Mouse (Mus musculus): ENCODE measurements around the gene Samsn1. TPM values are rescaled to one million over a fixed set of nuclear protein-coding genes. Genes with fewer than 3 reads are reported as not detected.

The Samsn1 gene
- polyA plus RNA-seq, 1 experiment from 2014 or later, result 1.8 TPM

DNA sequence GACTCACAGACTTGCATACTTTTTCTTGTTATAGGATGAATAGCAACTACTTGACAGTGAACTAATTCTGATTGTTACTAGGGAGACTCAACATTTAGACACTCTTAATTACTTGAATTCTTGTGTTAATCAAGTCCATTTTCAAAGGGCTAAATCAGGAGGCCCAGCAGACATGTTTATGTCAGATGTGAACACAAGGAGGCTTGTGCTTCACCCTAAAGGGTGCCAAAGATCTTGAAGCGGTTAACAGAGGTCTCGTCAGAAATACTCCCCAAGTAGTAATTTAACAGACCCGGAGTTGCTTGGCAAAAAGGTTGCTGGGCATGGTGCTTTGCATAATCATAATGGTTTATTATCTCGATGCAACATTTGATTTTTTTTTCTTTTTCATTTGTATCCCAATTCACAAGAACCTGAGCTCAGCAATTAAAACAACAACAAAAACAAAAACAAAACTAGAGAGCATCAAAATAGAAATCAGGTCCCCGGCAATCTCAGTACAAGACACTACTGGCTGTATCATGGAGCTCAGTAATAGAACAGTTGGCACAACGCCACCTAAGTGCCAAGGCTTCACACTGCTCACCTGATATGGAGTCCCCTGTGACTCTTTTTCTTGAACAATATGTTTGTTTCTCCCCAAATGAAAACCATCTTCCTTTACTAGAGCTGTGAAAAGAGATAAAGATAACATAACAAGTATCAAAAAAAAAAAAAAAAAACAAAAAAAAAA, 51.6 kb downstream of the Samsn1 start:
- H3K9me3 ChIP-seq (ENCODE audit: control insufficient read depth, low read length), result no peaks in the 10 kb centered on the region
- ATAC-seq (ENCODE audit: low FRiP score, low TSS enrichment), result no peak
- no peak overlapping the region for H3K4me2 ChIP-seq (ENCODE audit: low read length)
- H3K27me3 ChIP-seq (ENCODE audit: control insufficient read depth, insufficient read depth, low read length), result no peaks in the 10 kb centered on the region
- WGBS, result 72% methylated on average over 6 of the region's 6 CpGs
- no peak overlapping the region for H3K4me3 ChIP-seq (replicated peaks; ENCODE audit: low read depth, low read length)
- H3K36me3 ChIP-seq (ENCODE audit: control insufficient read depth, insufficient read depth, low read length), result no peaks in the 10 kb centered on the region
- H3K4me1 ChIP-seq (ENCODE audit: control insufficient read depth, insufficient read depth, low read length), result no peaks in the 10 kb centered on the region
- no peak overlapping the region for H3K27ac ChIP-seq (replicated peaks; ENCODE audit: low read depth, low read length)
- no peak overlapping the region for H3K9ac ChIP-seq (replicated peaks; ENCODE audit: low read length)
- peak; percentile 17 for DNase-seq

DNA sequence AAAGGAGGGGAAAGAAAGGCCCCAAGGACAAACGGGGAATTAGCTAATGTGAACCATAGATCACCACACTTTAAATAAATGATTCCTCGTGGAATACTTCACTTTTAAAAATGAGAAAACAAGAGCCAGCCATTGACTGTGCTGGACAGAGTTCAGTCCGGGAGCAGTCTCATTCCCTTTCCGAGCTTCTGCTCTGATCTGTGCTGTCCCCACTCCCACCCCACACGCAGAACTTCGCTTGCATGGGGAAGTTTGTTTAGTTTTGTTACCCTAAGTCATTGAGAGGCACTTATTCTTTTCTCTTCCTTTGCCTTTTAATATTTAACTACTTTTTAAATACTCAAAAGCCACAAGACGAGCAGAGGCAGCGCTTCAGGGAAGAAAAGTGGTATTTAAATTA, 60.1 kb downstream of the Samsn1 start:
- no peaks in the 10 kb centered on the region for H3K9me3 ChIP-seq (ENCODE audit: control insufficient read depth, low read length)
- ATAC-seq (ENCODE audit: low FRiP score, low TSS enrichment) (no peak), DNase-seq (no peak)
- H3K36me3 ChIP-seq (ENCODE audit: control insufficient read depth, insufficient read depth, low read length), result no peaks in the 10 kb centered on the region
- H3K27ac ChIP-seq (replicated peaks; ENCODE audit: low read depth, low read length), result no peak overlapping the region
- no peak overlapping the region for H3K4me3 ChIP-seq (replicated peaks; ENCODE audit: low read depth, low read length)
- WGBS, result 87% methylated on average over 8 of the region's 8 CpGs
- H3K4me1 ChIP-seq (ENCODE audit: control insufficient read depth, insufficient read depth, low read length), result no peaks in the 10 kb centered on the region
- H3K9ac ChIP-seq (replicated peaks; ENCODE audit: low read length), result no peak overlapping the region
- no peak overlapping the region for H3K4me2 ChIP-seq (ENCODE audit: low read length)
- H3K27me3 ChIP-seq (ENCODE audit: control insufficient read depth, insufficient read depth, low read length), result no peaks in the 10 kb centered on the region

DNA sequence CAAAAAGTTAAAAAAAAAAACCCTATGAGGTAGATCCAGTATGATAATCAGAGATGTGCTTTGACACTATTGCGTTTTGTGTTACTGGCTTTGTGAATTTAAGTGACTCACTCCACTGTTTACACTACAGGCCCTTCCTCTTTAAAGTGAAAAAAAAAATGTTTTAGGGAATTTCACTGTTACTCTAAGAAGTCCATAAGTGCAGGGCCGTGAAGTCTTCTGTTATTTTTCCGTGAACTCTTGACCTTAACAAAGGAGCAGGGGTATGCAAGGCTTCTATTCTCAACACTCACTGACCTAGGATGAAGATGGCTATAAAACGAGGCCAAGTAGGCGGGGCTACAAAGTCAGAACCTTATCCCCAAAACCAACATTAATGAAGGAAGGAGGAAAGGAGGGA, 60.6 kb downstream of the Samsn1 start:
- ATAC-seq (ENCODE audit: low FRiP score, low TSS enrichment) (no peak), DNase-seq (no peak)
- H3K4me1 ChIP-seq (ENCODE audit: control insufficient read depth, insufficient read depth, low read length), result no peaks in the 10 kb centered on the region
- H3K4me2 ChIP-seq (ENCODE audit: low read length), result no peak overlapping the region
- H3K4me3 ChIP-seq (replicated peaks; ENCODE audit: low read depth, low read length), result no peak overlapping the region
- H3K27me3 ChIP-seq (ENCODE audit: control insufficient read depth, insufficient read depth, low read length), result no peaks in the 10 kb centered on the region
- no peaks in the 10 kb centered on the region for H3K9me3 ChIP-seq (ENCODE audit: control insufficient read depth, low read length)
- H3K9ac ChIP-seq (replicated peaks; ENCODE audit: low read length), result no peak overlapping the region
- 76% methylated on average over 5 of the region's 5 CpGs for WGBS
- no peak overlapping the region for H3K27ac ChIP-seq (replicated peaks; ENCODE audit: low read depth, low read length)
- H3K36me3 ChIP-seq (ENCODE audit: control insufficient read depth, insufficient read depth, low read length), result no peaks in the 10 kb centered on the region

DNA sequence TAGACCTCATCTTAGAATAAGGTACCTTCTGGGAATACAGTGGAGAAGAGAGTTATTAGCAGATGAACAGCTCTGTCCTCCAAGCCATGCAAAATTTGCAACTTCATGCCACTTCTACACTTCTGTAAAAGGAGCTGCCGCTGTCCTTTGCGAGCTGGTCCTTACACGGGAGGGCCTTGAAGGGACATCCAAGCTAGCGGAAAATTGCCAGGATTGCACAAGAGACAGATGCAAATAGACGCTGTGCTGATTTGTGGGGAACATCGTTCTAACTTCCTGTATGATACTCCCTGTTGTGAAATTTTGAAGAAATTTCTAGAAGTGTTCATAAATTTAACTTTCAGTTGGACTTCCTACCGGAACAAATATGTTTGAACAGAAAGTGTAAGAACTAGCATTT, 61.0 kb downstream of the Samsn1 start:
- Histone ChIP-seq H3K27ac (replicated peaks; ENCODE audit: low read depth, low read length) (no peak overlapping the region), H3K27me3 (ENCODE audit: control insufficient read depth, insufficient read depth, low read length) (no peaks in the 10 kb centered on the region), H3K4me1 (ENCODE audit: control insufficient read depth, insufficient read depth, low read length) (no peaks in the 10 kb centered on the region), H3K9me3 (ENCODE audit: control insufficient read depth, low read length) (no peaks in the 10 kb centered on the region), H3K36me3 (ENCODE audit: control insufficient read depth, insufficient read depth, low read length) (no peaks in the 10 kb centered on the region), H3K4me2 (ENCODE audit: low read length) (no peak overlapping the region), H3K4me3 (replicated peaks; ENCODE audit: low read depth, low read length) (no peak overlapping the region), H3K9ac (replicated peaks; ENCODE audit: low read length) (no peak overlapping the region)
- 95% methylated on average over 7 of the region's 7 CpGs for WGBS
- DNase-seq (no peak), ATAC-seq (ENCODE audit: low FRiP score, low TSS enrichment) (no peak)

DNA sequence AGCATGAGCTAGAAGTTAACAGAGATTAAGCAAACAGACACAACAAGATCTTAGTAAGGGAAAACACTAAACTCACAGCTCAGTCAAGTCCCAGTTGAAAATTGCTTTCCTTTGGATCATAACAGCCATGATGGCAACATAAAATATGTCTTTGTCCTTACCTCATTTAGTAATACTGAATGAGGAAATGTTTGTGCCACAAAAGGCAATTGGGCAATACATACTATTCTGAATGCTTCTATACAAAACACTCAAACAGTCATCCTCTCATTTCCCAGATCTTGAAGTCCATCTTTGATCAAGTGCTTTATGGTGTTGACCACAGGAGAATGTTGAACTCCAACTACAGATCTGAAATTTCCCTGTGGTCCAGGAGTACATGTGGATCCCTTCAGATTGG, 88.7 kb downstream of the Samsn1 start:
- Histone ChIP-seq H3K9ac (replicated peaks; ENCODE audit: low read length) (no peak overlapping the region), H3K27me3 (ENCODE audit: control insufficient read depth, insufficient read depth, low read length) (no peaks in the 10 kb centered on the region), H3K9me3 (ENCODE audit: control insufficient read depth, low read length) (no peaks in the 10 kb centered on the region), H3K4me3 (replicated peaks; ENCODE audit: low read depth, low read length) (no peak overlapping the region), H3K36me3 (ENCODE audit: control insufficient read depth, insufficient read depth, low read length) (no peaks in the 10 kb centered on the region), H3K4me1 (ENCODE audit: control insufficient read depth, insufficient read depth, low read length) (no peaks in the 10 kb centered on the region), H3K4me2 (ENCODE audit: low read length) (no peak overlapping the region), H3K27ac (replicated peaks; ENCODE audit: low read depth, low read length) (no peak overlapping the region)
- DNase-seq (no peak), ATAC-seq (ENCODE audit: low FRiP score, low TSS enrichment) (no peak)

DNA sequence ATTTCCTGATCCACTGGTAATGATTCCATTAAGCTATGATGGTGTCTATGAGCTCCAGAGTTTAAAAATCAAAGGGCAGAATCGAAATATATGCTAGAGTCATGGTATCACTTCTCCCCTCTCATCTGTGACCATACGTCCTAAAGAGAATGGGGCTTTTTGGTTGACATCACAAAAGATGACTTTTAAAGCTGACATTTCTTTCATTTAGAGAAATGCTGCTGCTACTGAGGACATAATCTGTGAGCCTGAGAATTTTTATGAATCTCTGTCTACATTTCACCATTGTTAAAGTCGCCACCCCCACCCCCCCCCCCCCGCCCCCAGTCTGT, 91.9 kb downstream of the Samsn1 start:
- Histone ChIP-seq H3K27me3 (ENCODE audit: control insufficient read depth, insufficient read depth, low read length) (no peaks in the 10 kb centered on the region), H3K36me3 (ENCODE audit: control insufficient read depth, insufficient read depth, low read length) (no peaks in the 10 kb centered on the region), H3K4me3 (replicated peaks; ENCODE audit: low read depth, low read length) (no peak overlapping the region), H3K9ac (replicated peaks; ENCODE audit: low read length) (no peak overlapping the region), H3K27ac (replicated peaks; ENCODE audit: low read depth, low read length) (no peak overlapping the region), H3K9me3 (ENCODE audit: control insufficient read depth, low read length) (no peaks in the 10 kb centered on the region), H3K4me2 (ENCODE audit: low read length) (no peak overlapping the region), H3K4me1 (ENCODE audit: control insufficient read depth, insufficient read depth, low read length) (no peaks in the 10 kb centered on the region)
- no peak for ATAC-seq (ENCODE audit: low FRiP score, low TSS enrichment)
- WGBS, result 67% methylated on average over 4 of the region's 4 CpGs
- DNase-seq, result no peak

DNA sequence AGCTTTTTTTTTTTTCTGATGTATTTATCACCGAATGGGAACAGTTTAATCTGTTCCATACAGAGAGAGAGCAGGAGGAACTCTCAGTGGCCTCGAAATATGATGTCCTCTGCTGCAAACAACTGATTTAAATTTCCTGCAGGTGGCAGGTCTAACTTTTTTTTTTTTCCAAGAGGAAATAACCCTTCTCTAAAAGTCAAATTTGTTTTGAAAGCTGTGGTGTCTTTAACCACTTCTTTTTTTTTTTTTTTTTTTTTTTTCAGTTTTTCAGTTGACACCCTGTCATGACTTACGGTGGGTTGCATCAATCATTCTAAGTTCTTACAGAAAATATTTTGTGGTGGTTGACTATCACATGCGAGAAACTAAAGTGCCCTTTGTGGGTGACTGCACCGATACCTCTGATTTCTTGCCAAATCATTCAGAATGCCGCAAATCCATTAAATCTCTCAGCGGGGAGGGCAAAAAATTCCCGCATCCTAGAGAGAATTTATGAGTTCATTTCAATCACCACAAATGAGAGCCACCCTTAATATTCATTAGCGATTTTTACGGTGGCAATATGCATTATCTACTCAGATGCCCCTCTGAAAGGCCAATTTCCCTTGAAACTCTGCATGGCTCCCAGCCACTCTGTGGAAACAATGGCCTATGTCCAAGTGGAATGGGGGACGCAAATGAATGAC, 92.4 kb downstream of the Samsn1 start:
- Histone ChIP-seq H3K4me3 (replicated peaks; ENCODE audit: low read depth, low read length) (no peak overlapping the region), H3K36me3 (ENCODE audit: control insufficient read depth, insufficient read depth, low read length) (no peaks in the 10 kb centered on the region), H3K4me2 (ENCODE audit: low read length) (no peak overlapping the region), H3K9ac (replicated peaks; ENCODE audit: low read length) (no peak overlapping the region), H3K4me1 (ENCODE audit: control insufficient read depth, insufficient read depth, low read length) (no peaks in the 10 kb centered on the region), H3K27me3 (ENCODE audit: control insufficient read depth, insufficient read depth, low read length) (no peaks in the 10 kb centered on the region), H3K9me3 (ENCODE audit: control insufficient read depth, low read length) (no peaks in the 10 kb centered on the region), H3K27ac (replicated peaks; ENCODE audit: low read depth, low read length) (no peak overlapping the region)
- DNase-seq (peak; percentile 37), ATAC-seq (ENCODE audit: low FRiP score, low TSS enrichment) (no peak)
- 56% methylated on average over 11 of the region's 11 CpGs for WGBS

DNA sequence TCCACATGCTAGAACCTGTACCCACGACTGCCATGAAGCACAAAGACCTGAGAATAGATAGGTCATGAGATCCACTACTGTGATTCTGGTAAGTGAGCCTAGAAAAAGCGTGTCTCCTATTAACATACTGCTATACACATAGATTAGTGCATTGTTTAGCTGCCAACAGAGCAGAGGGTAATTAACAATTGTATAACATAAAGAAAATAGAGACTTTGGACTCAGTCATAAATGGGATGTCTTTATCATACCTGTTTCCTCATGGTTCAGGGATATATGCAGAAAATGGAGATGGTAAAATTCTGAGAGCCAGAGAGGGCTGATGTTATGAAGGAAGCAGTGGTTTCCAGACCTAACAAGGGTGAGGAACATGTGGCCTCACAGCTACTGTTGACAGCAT, 95.6 kb downstream of the Samsn1 start:
- Histone ChIP-seq H3K9me3 (ENCODE audit: control insufficient read depth, low read length) (no peaks in the 10 kb centered on the region), H3K9ac (replicated peaks; ENCODE audit: low read length) (no peak overlapping the region), H3K27me3 (ENCODE audit: control insufficient read depth, insufficient read depth, low read length) (no peaks in the 10 kb centered on the region), H3K4me2 (ENCODE audit: low read length) (no peak overlapping the region), H3K4me1 (ENCODE audit: control insufficient read depth, insufficient read depth, low read length) (no peaks in the 10 kb centered on the region), H3K27ac (replicated peaks; ENCODE audit: low read depth, low read length) (no peak overlapping the region), H3K4me3 (replicated peaks; ENCODE audit: low read depth, low read length) (no peak overlapping the region), H3K36me3 (ENCODE audit: control insufficient read depth, insufficient read depth, low read length) (no peaks in the 10 kb centered on the region)
- DNase-seq, result no peak
- WGBS, result 78% methylated on average over 2 of the region's 2 CpGs
- ATAC-seq (ENCODE audit: low FRiP score, low TSS enrichment), result no peak

DNA sequence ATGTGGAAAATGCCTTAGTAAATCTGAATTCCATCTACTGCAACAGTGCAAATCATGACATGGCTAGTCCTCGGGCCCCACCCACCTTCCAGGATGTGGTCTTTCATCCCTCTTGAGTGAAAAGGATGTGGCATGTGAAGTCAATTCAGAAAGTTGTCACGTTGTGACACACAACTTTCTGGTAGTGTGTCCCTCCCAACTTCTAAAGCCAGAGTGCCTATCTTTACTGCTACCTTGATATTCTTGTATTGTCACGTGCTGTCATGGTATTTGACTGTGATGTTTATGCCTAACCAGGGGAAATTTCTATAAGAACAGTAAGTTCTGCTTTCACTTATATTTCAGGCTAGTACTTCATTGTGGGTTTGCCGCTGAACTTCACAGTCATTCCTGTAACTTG, 101.2 kb downstream of the Samsn1 start:
- WGBS, result 76% methylated on average over 4 of the region's 4 CpGs
- no peak for DNase-seq
- Histone ChIP-seq H3K9me3 (ENCODE audit: control insufficient read depth, low read length) (no peaks in the 10 kb centered on the region), H3K27me3 (ENCODE audit: control insufficient read depth, insufficient read depth, low read length) (no peaks in the 10 kb centered on the region), H3K4me2 (ENCODE audit: low read length) (no peak overlapping the region), H3K9ac (replicated peaks; ENCODE audit: low read length) (no peak overlapping the region), H3K4me1 (ENCODE audit: control insufficient read depth, insufficient read depth, low read length) (no peaks in the 10 kb centered on the region), H3K36me3 (ENCODE audit: control insufficient read depth, insufficient read depth, low read length) (no peaks in the 10 kb centered on the region), H3K4me3 (replicated peaks; ENCODE audit: low read depth, low read length) (no peak overlapping the region), H3K27ac (replicated peaks; ENCODE audit: low read depth, low read length) (no peak overlapping the region)
- ATAC-seq (ENCODE audit: low FRiP score, low TSS enrichment), result no peak

All from midbrain, embryonic 14.5 days (tissue).